Mouse (Mus musculus): ENCODE measurements around the gene P4ha3. TPM values are rescaled to one million over a fixed set of nuclear protein-coding genes. Genes with fewer than 3 reads are reported as not detected.

P4ha3 gene
- total RNA-seq, 2 experiments from 2014 or later: not detected

Other genes with a start within 250 kb of the P4ha3 start
- gene Pold3, start 164.0 kb upstream of the P4ha3 start, total RNA-seq (2014; fragmentation: Nextera tagmentation): 91.8 and 98.7 TPM in 2 replicates
- gene Pold3, start 164.0 kb upstream of the P4ha3 start, total RNA-seq (2017): 97.0 and 121 TPM in 2 replicates
- gene Lipt2, start 126.2 kb upstream of the P4ha3 start, total RNA-seq (2014; fragmentation: Nextera tagmentation): 5.2 and 13.0 TPM in 2 replicates
- 8.5 and 16.9 TPM in 2 replicates for gene Lipt2, start 126.2 kb upstream of the P4ha3 start, total RNA-seq (2017)
- gene Kcne3, start 109.0 kb upstream of the P4ha3 start, total RNA-seq (2014; fragmentation: Nextera tagmentation): 4.1 TPM in 1 of 2 replicates, not detected in the other
- 0.38 TPM in 1 of 2 replicates, not detected in the other for gene Kcne3, start 109.0 kb upstream of the P4ha3 start, total RNA-seq (2017)
- 11.6 and 21.7 TPM in 2 replicates for gene Pgm2l1, start 58.1 kb upstream of the P4ha3 start, total RNA-seq (2014; fragmentation: Nextera tagmentation)
- 13.7 and 18.0 TPM in 2 replicates for gene Pgm2l1, start 58.1 kb upstream of the P4ha3 start, total RNA-seq (2017)
- gene C2cd3, start 86.7 kb downstream of the P4ha3 start, total RNA-seq (2014; fragmentation: Nextera tagmentation): 57.6 and 71.1 TPM in 2 replicates
- 19.1 and 32.6 TPM in 2 replicates for gene C2cd3, start 86.7 kb downstream of the P4ha3 start, total RNA-seq (2017)
- gene Ppme1, start 86.8 kb downstream of the P4ha3 start, total RNA-seq (2014; fragmentation: Nextera tagmentation): 24.8 and 31.4 TPM in 2 replicates
- gene Ppme1, start 86.8 kb downstream of the P4ha3 start, total RNA-seq (2017): 25.7 and 35.3 TPM in 2 replicates
- gene Ucp3, start 187.5 kb downstream of the P4ha3 start, total RNA-seq (2014; fragmentation: Nextera tagmentation): not detected in 2 replicates
- gene Ucp3, start 187.5 kb downstream of the P4ha3 start, total RNA-seq (2017): not detected in 2 replicates
- gene Ucp2, start 207.8 kb downstream of the P4ha3 start, total RNA-seq (2014; fragmentation: Nextera tagmentation): 705 and 713 TPM in 2 replicates
- gene Ucp2, start 207.8 kb downstream of the P4ha3 start, total RNA-seq (2017): 103 and 164 TPM in 2 replicates
- gene Dnajb13, start 229.4 kb downstream of the P4ha3 start, total RNA-seq (2014; fragmentation: Nextera tagmentation): not detected in 2 replicates
- gene Dnajb13, start 229.4 kb downstream of the P4ha3 start, total RNA-seq (2017): 0.05 and 1.8 TPM in 2 replicates